Mouse (Mus musculus): ENCODE data around the gene Fat3. TPM values are rescaled to one million over a fixed set of nuclear protein-coding genes. Genes with fewer than 3 reads are reported as not detected.

The Fat3 gene
- total RNA-seq, 1 experiment, result 0.58 TPM

DNA sequence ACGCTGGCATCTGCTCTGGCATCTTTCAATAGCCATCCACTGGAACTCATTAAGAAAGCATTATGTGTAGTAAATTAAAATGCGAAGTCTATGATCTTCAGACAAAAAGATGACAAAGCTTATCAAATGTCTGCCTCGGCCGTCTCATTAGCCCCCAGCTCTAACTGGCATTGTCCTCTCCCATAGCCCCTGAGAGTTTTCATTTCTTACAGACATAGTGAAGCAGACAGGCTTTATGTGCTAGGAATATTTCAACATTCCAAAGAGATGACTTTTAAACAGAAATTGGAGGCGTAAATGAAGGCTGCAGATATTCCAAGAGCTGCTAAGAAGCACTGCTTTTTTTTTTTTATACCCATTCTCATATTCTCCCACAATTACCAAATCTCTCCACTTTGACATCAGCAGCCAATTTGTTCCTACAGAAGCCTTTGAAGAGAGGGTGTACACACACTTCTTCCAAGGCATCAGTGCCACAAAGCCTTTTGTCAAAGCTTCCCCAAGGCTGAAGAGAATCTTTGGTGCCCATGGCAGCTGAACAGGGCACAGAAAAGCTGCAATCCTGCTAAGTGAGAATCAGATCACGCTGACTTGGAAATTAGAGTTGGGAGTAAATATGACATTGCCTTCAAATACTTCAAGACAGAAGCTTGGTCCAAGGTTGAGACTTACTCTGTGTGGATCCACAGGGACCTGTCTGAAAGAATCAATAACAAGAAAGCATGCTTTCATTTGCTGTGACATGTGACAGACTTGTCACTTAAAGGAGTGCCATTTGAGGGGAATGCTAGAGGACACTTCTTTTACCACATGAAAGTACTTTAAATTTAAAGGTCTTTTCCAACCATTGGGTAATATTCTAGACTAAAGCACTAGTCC lies 206.9 kb downstream of the Fat3 start:
- Histone ChIP-seq H3K27ac (ENCODE audit: insufficient read depth, low read depth, low read length, poor library complexity, severe bottlenecking) (no peak overlapping the region), H3K36me3 (ENCODE audit: control insufficient read depth, insufficient read depth, low read length, poor library complexity, severe bottlenecking) (no peaks in the 10 kb centered on the region), H3K9ac (ENCODE audit: insufficient read depth, low read depth, low read length, poor library complexity, severe bottlenecking) (no peak overlapping the region), H3K9me3 (ENCODE audit: control insufficient read depth, insufficient read depth, low read depth, low read length) (no peaks in the 10 kb centered on the region), H3K4me1 (ENCODE audit: control insufficient read depth in 2 of 2, insufficient read depth in 2 of 2, low read length in 2 of 2, poor library complexity in 1 of 2) (no peaks in the 10 kb centered on the region), H3K4me3 (ENCODE audit: insufficient read depth in 1 of 2, low read depth in 1 of 2, low read length in 2 of 2, poor library complexity in 1 of 2, severe bottlenecking in 1 of 2) (no peak overlapping the region)
- in situ Hi-C loops (cut with MboI; ENCODE audit: low sequenced_read_pairs in 2 of 2, unreplicated experiment in 2 of 2), result no loop called here
- TF ChIP-seq HCFC1 (IDR thresholded peaks at IDR 0.05; ENCODE audit: borderline replicate concordance, insufficient read depth, low read length) (no peak), CHD2 (IDR thresholded peaks at IDR 0.05; ENCODE audit: low read depth, low read length) (no peak), ZC3H11A (IDR thresholded peaks at IDR 0.05; ENCODE audit: borderline replicate concordance, low read depth, low read length) (no peak), MAFK (IDR thresholded peaks at IDR 0.05; ENCODE audit: insufficient read depth, low read depth, low read length) (no peak), ZNF384 (IDR thresholded peaks at IDR 0.05; ENCODE audit: low read depth, low read length) (no peak)
- DNase-seq (ENCODE audit: low read depth, low spot score), result no peak

- Histone ChIP-seq H3K4me3 (ENCODE audit: insufficient read depth in 1 of 2, low read depth in 1 of 2, low read length in 2 of 2, poor library complexity in 1 of 2, severe bottlenecking in 1 of 2) (no peak overlapping the region), H3K9ac (ENCODE audit: insufficient read depth, low read depth, low read length, poor library complexity, severe bottlenecking) (no peak overlapping the region), H3K27ac (ENCODE audit: insufficient read depth, low read depth, low read length, poor library complexity, severe bottlenecking) (no peak overlapping the region), H3K9me3 (ENCODE audit: control insufficient read depth, insufficient read depth, low read depth, low read length) (no peaks in the 10 kb centered on the region), H3K36me3 (ENCODE audit: control insufficient read depth, insufficient read depth, low read length, poor library complexity, severe bottlenecking) (no peaks in the 10 kb centered on the region), H3K4me1 (ENCODE audit: control insufficient read depth in 2 of 2, insufficient read depth in 2 of 2, low read length in 2 of 2, poor library complexity in 1 of 2) (no peaks in the 10 kb centered on the region)
- no peak for DNase-seq (ENCODE audit: low read depth, low spot score)
- no peak for TF ChIP-seq CHD2 (IDR thresholded peaks at IDR 0.05; ENCODE audit: low read depth, low read length)
- TF ChIP-seq MAFK (IDR thresholded peaks at IDR 0.05; ENCODE audit: insufficient read depth, low read depth, low read length), result no peak
- TF ChIP-seq HCFC1 (IDR thresholded peaks at IDR 0.05; ENCODE audit: borderline replicate concordance, insufficient read depth, low read length), result no peak
- TF ChIP-seq ZNF384 (IDR thresholded peaks at IDR 0.05; ENCODE audit: low read depth, low read length), result no peak
- TF ChIP-seq ZC3H11A (IDR thresholded peaks at IDR 0.05; ENCODE audit: borderline replicate concordance, low read depth, low read length), result no peak
- in situ Hi-C loops (cut with MboI; ENCODE audit: low sequenced_read_pairs in 2 of 2, unreplicated experiment in 2 of 2), result no loop called here
Measured at GRCm38 (mm10) chr9:16292492-16292891, 208.6 kb downstream of the Fat3 start.

GRCm38 (mm10) chr9:16290911-16291310 lies 210.2 kb downstream of the Fat3 start:
- no peak for DNase-seq (ENCODE audit: low read depth, low spot score)
- in situ Hi-C loops (cut with MboI; ENCODE audit: low sequenced_read_pairs in 2 of 2, unreplicated experiment in 2 of 2), result no loop called here
- TF ChIP-seq CHD2 (IDR thresholded peaks at IDR 0.05; ENCODE audit: low read depth, low read length), result no peak
- TF ChIP-seq MAFK (IDR thresholded peaks at IDR 0.05; ENCODE audit: insufficient read depth, low read depth, low read length), result no peak
- no peak for TF ChIP-seq HCFC1 (IDR thresholded peaks at IDR 0.05; ENCODE audit: borderline replicate concordance, insufficient read depth, low read length)
- no peak for TF ChIP-seq ZNF384 (IDR thresholded peaks at IDR 0.05; ENCODE audit: low read depth, low read length)
- no peak for TF ChIP-seq ZC3H11A (IDR thresholded peaks at IDR 0.05; ENCODE audit: borderline replicate concordance, low read depth, low read length)
- Histone ChIP-seq H3K36me3 (ENCODE audit: control insufficient read depth, insufficient read depth, low read length, poor library complexity, severe bottlenecking) (no peaks in the 10 kb centered on the region), H3K9ac (ENCODE audit: insufficient read depth, low read depth, low read length, poor library complexity, severe bottlenecking) (no peak overlapping the region), H3K27ac (ENCODE audit: insufficient read depth, low read depth, low read length, poor library complexity, severe bottlenecking) (no peak overlapping the region), H3K4me3 (ENCODE audit: insufficient read depth in 1 of 2, low read depth in 1 of 2, low read length in 2 of 2, poor library complexity in 1 of 2, severe bottlenecking in 1 of 2) (no peak overlapping the region), H3K4me1 (ENCODE audit: control insufficient read depth in 2 of 2, insufficient read depth in 2 of 2, low read length in 2 of 2, poor library complexity in 1 of 2) (no peaks in the 10 kb centered on the region), H3K9me3 (ENCODE audit: control insufficient read depth, insufficient read depth, low read depth, low read length) (no peaks in the 10 kb centered on the region)

DNA sequence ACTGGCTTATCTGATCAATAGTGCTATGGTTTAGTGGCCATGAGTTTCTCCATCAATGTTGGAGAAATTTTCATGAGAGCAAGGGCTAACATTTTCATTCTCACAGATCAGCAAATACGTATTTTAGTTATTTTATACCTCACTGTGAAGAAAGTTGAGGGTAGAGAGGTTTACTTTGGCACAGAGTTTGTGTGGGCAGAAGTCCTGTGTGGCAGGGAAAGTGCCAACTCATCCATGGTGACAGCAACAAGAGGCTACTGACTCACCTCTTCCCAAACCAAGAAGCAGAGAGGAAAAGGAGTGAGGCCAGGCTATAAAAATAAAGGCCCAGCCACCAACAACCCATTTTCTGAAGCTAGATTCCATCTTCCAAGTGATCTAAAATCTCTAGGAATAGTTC lies 218.1 kb downstream of the Fat3 start:
- no peak for TF ChIP-seq CHD2 (IDR thresholded peaks at IDR 0.05; ENCODE audit: low read depth, low read length)
- TF ChIP-seq MAFK (IDR thresholded peaks at IDR 0.05; ENCODE audit: insufficient read depth, low read depth, low read length), result no peak
- TF ChIP-seq HCFC1 (IDR thresholded peaks at IDR 0.05; ENCODE audit: borderline replicate concordance, insufficient read depth, low read length), result no peak
- no peak for TF ChIP-seq ZNF384 (IDR thresholded peaks at IDR 0.05; ENCODE audit: low read depth, low read length)
- TF ChIP-seq ZC3H11A (IDR thresholded peaks at IDR 0.05; ENCODE audit: borderline replicate concordance, low read depth, low read length), result no peak
- H3K4me3 ChIP-seq (ENCODE audit: insufficient read depth in 1 of 2, low read depth in 1 of 2, low read length in 2 of 2, poor library complexity in 1 of 2, severe bottlenecking in 1 of 2), result no peak overlapping the region
- H3K9me3 ChIP-seq (ENCODE audit: control insufficient read depth, insufficient read depth, low read depth, low read length), result no peaks in the 10 kb centered on the region
- no peaks in the 10 kb centered on the region for H3K36me3 ChIP-seq (ENCODE audit: control insufficient read depth, insufficient read depth, low read length, poor library complexity, severe bottlenecking)
- DNase-seq (ENCODE audit: low read depth, low spot score), result no peak
- in situ Hi-C loops (cut with MboI; ENCODE audit: low sequenced_read_pairs in 2 of 2, unreplicated experiment in 2 of 2), result no loop called here
- no peaks in the 10 kb centered on the region for H3K4me1 ChIP-seq (ENCODE audit: control insufficient read depth in 2 of 2, insufficient read depth in 2 of 2, low read length in 2 of 2, poor library complexity in 1 of 2)
- H3K27ac ChIP-seq (ENCODE audit: insufficient read depth, low read depth, low read length, poor library complexity, severe bottlenecking), result no peak overlapping the region
- H3K9ac ChIP-seq (ENCODE audit: insufficient read depth, low read depth, low read length, poor library complexity, severe bottlenecking), result no peak overlapping the region

All from ES-E14 (cell line).